Mouse (Mus musculus) small intestine, adult 2 months (tissue): ENCODE results near the gene Tmem189.

ENCODE experiments used
- CTCF ChIP-seq: fragments of 200-500 bp; IDR thresholded peaks from 2 replicates; pipeline ENCODE4 v1.5.1; 2012; ENCODE audit warnings: low read depth, mild to moderate bottlenecking, control low read depth, inconsistent platforms, low read length, moderate library complexity, mixed read lengths; ENCODE audit not compliant: insufficient replicate concordance, insufficient read length; ENCODE audit errors: extremely low read depth
- POLR2A ChIP-seq: fragments of 200-500 bp; IDR thresholded peaks from 2 replicates; pipeline ENCODE4 v1.6.1; 2012; ENCODE audit warnings: low read depth, mild to moderate bottlenecking, control low read depth, inconsistent platforms, low read length, moderate library complexity

- TF ChIP-seq POLR2A (no peak), CTCF (no peak)
Observed at GRCm38 (mm10) chr2:167600481-167600995, 89.1 kb downstream of the Tmem189 start.
